Mouse (Mus musculus) gastrocnemius, adult 8-10 months (tissue): ENCODE data around the gene Cables2. TPM values are rescaled to one million over a fixed set of nuclear protein-coding genes. Genes with fewer than 3 reads are reported as not detected.
A peak's percentile ranks its signal among the peaks of the same experiment; 100 is the strongest.

Source experiments
- DNase-seq, 2 experiments: peaks; one replicate each; pipeline ENCODE4 v3.0.0; 2022; ENCODE audit warnings: low spot score in 2 of 2
- total RNA-seq, 4 experiments: library from RNA; stranded (reverse); gene quantifications; 2 replicates each; pipeline ENCODE4 v1.2.4; 2022

Gene Cables2
- total RNA-seq, 4 experiments from 2014 or later = 8.1 to 10.8 (median 9.0) TPM

DNA sequence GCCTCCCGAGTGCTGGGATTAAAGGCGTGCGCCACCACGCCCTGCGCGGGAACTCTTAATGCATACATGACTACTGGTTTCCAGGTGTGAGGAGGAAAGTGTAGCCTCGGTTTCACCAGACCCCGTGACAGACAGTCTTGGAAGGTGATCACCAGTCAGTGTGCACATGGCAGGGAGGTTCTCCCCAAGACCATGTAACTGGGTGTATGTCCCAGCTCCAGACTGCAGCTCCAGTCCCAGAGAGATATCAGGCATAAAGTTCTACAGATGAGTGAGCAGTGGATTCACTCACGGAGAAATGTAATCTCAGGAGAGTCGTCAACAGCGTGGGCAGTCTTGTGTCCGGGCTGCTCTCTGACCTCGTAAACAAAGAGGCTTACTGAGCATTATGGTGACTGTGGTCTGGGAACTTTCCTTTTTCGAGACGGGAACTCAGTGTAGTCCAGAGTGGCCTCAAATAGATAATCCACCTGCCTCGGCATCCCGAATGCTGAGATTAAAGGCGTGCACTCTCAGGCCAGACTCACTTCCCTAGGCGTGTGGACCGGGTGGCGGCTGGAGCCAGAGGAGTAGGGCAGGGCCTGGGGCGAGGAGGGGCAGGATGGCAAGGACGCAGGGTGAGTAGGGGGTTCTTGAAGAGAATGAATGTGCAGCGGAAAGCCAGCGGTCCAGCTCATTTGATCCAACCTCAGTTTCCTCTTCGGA is 16.8 kb downstream of the Cables2 start:
- DNase-seq = no peak

DNA sequence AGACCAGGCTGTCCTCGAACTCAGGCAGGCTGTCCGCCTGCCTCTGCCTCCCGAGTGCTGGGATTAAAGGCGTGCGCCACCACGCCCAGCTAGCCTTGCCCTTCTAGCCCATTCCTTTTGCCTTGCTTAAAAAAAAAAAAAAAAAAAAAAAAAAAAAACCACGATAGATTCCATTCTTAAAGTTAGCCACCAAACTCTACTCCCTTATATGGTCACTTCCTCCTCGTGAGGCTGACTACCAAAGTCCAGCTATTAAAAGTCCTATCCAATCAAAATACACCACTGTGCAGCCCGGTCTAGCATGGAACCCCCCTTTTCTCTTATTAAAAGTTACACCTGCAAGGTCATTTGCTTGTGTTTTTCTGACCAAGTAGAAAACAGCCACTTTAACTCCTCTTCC is 17.6 kb downstream of the Cables2 start:
- no peak for DNase-seq

- DNase-seq = no peak
Observed at GRCm38 (mm10) chr2:180254436-180255209, 18.7 kb downstream of the Cables2 start.

- no peak for DNase-seq
Observed at GRCm38 (mm10) chr2:180251838-180252237, 21.5 kb downstream of the Cables2 start.

- peak in 1 of 2 experiments; percentile 38 for DNase-seq
Observed at GRCm38 (mm10) chr2:180250930-180251611, 22.2 kb downstream of the Cables2 start.

DNA sequence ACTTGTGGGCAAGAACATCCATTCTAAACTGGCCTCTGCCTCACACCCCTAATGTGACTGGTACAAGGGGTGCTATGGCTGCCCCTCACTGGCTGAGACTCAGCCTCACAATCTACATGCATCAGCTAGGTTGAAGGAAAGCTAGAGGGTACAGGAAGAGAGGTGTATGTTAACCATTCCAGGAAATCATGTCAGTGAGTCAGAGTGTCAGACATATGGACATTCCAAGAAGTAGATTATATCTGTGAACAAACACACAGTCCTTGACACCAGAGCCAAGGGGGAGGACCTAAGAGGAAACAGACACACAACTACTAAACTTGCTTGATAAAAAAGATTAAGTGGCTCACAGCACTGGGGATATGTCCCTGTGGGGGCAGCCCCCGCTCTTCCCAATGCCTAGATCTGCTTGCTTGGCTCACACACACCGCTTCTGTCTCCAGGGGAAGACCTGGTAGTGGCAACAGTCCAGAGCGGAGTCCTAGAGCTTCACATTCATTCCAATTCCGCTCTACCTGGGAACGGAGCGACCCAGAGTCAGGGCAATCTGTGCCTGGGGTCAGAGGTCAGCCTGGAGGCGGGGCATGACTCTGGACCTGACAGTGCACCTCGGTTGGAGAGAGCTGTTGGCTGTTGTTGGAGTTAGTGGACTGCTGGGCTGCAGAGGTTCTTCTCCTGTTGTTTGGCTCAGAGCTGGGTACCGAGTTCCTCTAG is 24.2 kb downstream of the Cables2 start:
- no peak for DNase-seq

DNA sequence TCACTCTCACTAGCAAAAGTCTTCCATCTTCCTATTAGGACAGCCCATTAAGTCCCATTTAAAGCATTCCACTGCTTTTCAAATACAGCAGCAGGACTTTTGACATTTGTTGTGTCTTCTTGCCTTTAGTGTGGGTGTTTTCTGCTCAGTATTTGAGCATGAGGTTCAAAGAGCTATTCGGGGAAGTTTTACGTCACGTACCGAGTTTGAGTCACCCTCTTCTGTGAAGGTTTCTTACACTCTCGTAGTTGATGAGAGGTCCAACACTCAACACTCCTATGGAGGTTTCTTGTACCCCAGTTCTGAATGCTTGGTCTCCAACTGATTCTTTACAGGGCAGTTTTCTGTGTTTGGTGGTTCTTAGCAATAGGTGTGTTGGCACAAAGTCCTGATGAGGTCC is 25.4 kb downstream of the Cables2 start:
- DNase-seq = no peak

GRCm38 (mm10) chr2:180243108-180243507 is 30.2 kb downstream of the Cables2 start:
- no peak for DNase-seq

- DNase-seq = no peak
Observed at GRCm38 (mm10) chr2:180238591-180238990, 34.7 kb downstream of the Cables2 start.

GRCm38 (mm10) chr2:180237601-180238345 is 35.5 kb downstream of the Cables2 start:
- no peak for DNase-seq

- no peak for DNase-seq
Observed at GRCm38 (mm10) chr2:180236930-180237329, 36.4 kb downstream of the Cables2 start.

GRCm38 (mm10) chr2:180236500-180236899 is 36.8 kb downstream of the Cables2 start:
- no peak for DNase-seq

- DNase-seq = no peak
Observed at GRCm38 (mm10) chr2:180235788-180236187, 37.5 kb downstream of the Cables2 start.

DNA sequence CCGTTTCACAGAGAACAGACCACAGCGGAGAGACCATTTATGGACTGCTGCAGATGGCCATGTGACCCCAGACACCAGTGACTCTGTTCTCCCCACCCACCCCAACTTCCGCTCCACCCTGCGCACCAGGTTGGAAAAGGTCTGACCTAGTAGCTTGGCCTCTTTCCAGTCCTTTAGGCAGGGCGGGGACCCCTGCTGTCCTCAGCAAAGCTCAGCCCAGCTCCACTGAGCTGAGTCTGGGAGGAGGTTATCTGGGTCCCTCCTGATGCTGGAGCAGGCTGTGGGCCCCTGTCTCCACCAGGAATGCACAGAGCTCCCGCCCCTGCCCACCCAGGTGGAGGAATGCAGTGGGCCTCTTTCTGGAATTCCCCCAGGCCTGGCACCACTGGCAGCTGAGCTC is 38.3 kb downstream of the Cables2 start:
- no peak for DNase-seq

GRCm38 (mm10) chr2:180234353-180234752 is 38.9 kb downstream of the Cables2 start:
- DNase-seq = no peak

- DNase-seq = no peak
Observed at GRCm38 (mm10) chr2:180233101-180233904, 40.0 kb downstream of the Cables2 start.

GRCm38 (mm10) chr2:180230482-180230881 is 42.8 kb downstream of the Cables2 start:
- DNase-seq = no peak

DNA sequence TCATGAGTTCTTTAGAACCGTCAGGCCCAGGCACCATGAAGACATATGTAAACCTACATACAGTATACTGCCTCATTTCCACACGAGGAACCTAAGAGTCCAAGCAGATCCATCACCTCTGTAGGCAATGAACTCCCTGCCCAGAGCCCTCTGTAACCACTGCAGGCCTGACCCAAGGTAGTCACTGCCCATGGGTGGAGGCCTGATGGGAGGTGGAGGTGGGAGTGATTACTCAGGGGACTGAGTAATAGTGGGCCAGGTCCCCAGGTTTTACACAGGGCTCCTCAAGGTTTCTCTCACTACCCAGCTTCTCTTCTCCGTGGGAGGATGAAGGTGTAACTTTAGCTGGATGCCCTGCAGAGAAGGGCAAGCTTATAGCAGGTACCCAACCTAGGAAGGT is 44.2 kb downstream of the Cables2 start:
- DNase-seq = no peak

DNA sequence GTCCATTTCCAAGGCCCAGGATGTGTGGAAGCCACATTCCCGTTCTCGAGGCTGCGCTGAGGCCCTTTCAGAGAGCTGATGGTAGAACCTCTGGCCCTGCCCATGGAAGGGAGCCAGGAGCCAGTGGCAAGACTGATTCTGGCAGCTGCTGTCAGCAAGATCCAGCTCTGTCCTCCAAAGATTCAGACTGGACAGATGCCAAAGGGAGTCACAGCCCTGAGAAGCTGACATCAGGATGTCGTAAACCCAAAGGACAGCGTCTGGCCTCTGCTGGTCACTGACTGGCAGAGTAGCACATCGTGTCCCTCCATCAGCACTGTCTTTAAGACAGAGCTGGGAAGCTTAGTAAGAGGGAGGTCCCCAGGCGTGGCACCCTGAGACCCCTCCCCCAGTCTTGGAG is 44.7 kb downstream of the Cables2 start:
- peak in 1 of 2 experiments; percentile 44 for DNase-seq

GRCm38 (mm10) chr2:180228060-180228458 is 45.2 kb downstream of the Cables2 start:
- DNase-seq = no peak
